Mouse (Mus musculus) ES-Bruce4 (cell line): ENCODE data around the gene Atp1a4. TPM values are rescaled to one million over a fixed set of nuclear protein-coding genes. Genes with fewer than 3 reads are reported as not detected.

Experiments
- H3K27ac ChIP-seq: 2 replicates; pipeline ENCODE4 v1.5.1; 2012; ENCODE audit warnings: low read length, inconsistent platforms; ENCODE audit not compliant: insufficient read depth
- H3K27me3 ChIP-seq: 2 replicates; pipeline ENCODE4 v1.6.1; 2012; ENCODE audit warnings: mild to moderate bottlenecking, low read length, inconsistent platforms; ENCODE audit not compliant: control insufficient read depth, poor library complexity, insufficient read depth, severe bottlenecking
- H3K36me3 ChIP-seq: 2 replicates; pipeline ENCODE4 v1.6.1; 2012; ENCODE audit warnings: inconsistent platforms, mild to moderate bottlenecking, low read length, moderate library complexity; ENCODE audit not compliant: control insufficient read depth, poor library complexity, insufficient read depth, severe bottlenecking
- H3K4me1 ChIP-seq: one replicate; pipeline ENCODE4 v1.8.1; 2011; ENCODE audit warnings: low read length; ENCODE audit not compliant: control insufficient read depth, insufficient read depth
- H3K4me3 ChIP-seq: 2 replicates; pipeline ENCODE4 v1.5.1; 2011; ENCODE audit warnings: low read depth, mild to moderate bottlenecking, low read length
- H3K9ac ChIP-seq: 2 replicates; pipeline ENCODE4 v1.6.1; 2012; ENCODE audit warnings: low read depth, mild to moderate bottlenecking, inconsistent platforms; ENCODE audit not compliant: poor library complexity, severe bottlenecking
- H3K9me3 ChIP-seq: replicated peaks from 2 replicates; pipeline ENCODE4 v1.6.1; 2012; ENCODE audit warnings: mild to moderate bottlenecking, low read length, inconsistent platforms; ENCODE audit not compliant: control insufficient read depth, poor library complexity, insufficient read depth, severe bottlenecking
- CTCF ChIP-seq: IDR thresholded peaks from one replicate; pipeline ENCODE4 v1.8.1; 2011; ENCODE audit warnings: low read depth, low read length
- EP300 ChIP-seq: IDR thresholded peaks from 2 replicates; pipeline ENCODE4 v1.6.1; 2011; ENCODE audit warnings: low read depth, low read length; ENCODE audit not compliant: insufficient read depth
- POLR2A ChIP-seq: IDR thresholded peaks from one replicate; pipeline ENCODE4 v1.8.1; 2011; ENCODE audit warnings: low read length; ENCODE audit not compliant: insufficient read depth
- polyA plus RNA-seq: library from polyadenylated mRNA; stranded (reverse); fragments of >200 nt; gene quantifications from 2 replicates; pipeline ENCODE4 v1.2.4, GENCODE M21; 2011; ENCODE audit warnings: low read depth; ENCODE audit not compliant: missing spikeins, insufficient read depth, insufficient read length

Atp1a4 gene
- polyA plus RNA-seq, 1 experiment, result not detected

DNA sequence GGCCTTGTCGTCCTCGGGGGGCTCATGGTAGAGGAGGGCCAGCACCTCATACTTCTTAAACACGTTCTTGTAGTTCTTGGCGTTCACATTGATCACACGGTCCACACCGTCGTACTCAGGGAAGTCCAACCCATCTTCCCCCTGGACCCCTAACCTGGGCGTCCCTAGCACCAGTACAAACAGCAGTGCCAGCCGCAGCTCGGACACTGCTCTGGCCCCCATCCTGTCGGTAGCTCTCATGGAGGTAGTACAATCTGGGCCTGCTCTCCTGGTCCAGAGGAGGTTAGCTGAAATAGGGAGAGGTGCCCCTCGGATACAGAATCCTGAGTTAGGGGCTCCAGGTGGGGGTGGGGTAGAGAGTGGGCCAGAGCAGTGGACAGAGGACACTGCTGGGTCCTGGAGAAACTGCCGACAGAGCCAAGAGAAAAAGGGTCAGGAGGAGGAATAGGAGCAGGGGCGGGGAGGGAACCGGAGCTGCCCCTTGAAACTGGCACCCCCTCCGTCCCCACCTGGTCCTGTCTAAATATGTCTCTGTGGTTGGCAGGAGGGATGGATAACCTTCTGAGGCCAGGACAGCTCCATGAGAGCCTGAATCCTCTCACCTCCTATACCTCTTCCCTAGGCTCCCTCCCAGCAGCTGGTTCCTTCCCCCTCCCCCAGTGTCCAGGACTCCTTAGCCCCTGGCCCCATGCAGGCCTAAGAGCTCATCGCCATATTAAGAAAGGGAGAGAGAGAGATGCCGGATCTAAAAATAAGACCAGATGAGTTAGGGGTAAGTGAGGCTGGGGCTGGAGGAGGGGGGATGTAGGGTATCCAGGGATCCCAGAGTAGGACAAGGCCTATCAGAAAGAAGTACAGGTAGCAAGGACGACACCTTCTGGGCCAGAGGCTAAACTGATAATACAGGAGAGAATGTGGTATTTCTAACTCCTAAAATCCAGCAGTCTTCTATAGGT, 38.5 kb downstream of the Atp1a4 start, which contains the start of gene Casq1:
TSS of gene Casq1 (minus strand) at position 418 of the 956 bp plus-strand sequence.
- TF ChIP-seq CTCF (no peak), POLR2A (no peak), EP300 (no peak)
- no peaks in the 10 kb centered on the region for H3K27me3 ChIP-seq
- peak within 1 kb of the TSS; percentile 39 for H3K27ac ChIP-seq
- H3K4me1 ChIP-seq, result peaks cover 4% of the 10 kb centered on the region
- H3K4me3 ChIP-seq, result peak within 1 kb of the TSS; percentile 17
- H3K9me3 ChIP-seq, result no peaks in the 10 kb centered on the region
- no peaks in the 10 kb centered on the region for H3K36me3 ChIP-seq
- H3K9ac ChIP-seq, result peak within 1 kb of the TSS; percentile 32; the same call in 1 of the 2 replicates

DNA sequence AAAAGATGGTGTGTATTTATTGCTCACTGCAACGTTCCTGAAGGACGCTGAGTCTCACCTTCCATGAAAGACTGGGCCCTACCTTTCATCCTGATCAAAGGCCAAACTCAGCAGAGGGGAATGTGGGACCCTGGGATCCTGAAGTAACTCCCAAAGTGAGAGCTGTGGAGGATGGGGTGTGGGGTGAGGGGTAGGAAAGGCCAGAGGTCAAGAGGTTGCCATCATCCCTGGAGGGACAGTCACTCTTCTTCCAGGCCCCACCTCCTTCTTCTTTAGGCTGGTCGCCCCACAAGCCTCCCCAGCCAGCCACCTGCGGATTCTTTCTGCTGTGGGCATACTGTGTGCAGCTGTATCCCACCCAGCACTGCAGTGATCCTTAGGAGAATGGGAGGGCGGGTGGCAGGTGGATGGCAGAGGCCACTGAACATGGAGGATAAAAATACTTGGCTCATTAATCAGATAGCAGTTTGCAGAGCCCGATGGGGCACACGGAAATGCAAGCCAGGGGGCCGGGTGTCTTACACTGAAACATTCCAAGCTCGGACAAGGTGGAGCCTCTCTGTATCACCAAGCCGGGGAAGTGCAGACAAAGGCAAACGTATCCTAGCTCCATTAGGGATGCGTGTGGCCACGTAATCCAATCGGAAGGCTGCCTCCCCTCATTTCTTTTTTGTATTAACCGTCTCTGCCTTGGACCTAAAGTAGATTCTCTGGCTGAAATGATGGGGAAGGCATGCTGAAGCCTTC, 39.9 kb downstream of the Atp1a4 start:
- H3K27ac ChIP-seq, result peak overlapping the region; percentile 39
- peak overlapping the region; percentile 32; the same call in 1 of the 2 replicates for H3K9ac ChIP-seq
- TF ChIP-seq EP300 (no peak), POLR2A (no peak), CTCF (no peak)
- H3K9me3 ChIP-seq, result no peaks in the 10 kb centered on the region
- no peaks in the 10 kb centered on the region for H3K27me3 ChIP-seq
- H3K36me3 ChIP-seq, result no peaks in the 10 kb centered on the region
- H3K4me3 ChIP-seq, result peak overlapping the region; percentile 17
- peaks cover 8% of the 10 kb centered on the region for H3K4me1 ChIP-seq

DNA sequence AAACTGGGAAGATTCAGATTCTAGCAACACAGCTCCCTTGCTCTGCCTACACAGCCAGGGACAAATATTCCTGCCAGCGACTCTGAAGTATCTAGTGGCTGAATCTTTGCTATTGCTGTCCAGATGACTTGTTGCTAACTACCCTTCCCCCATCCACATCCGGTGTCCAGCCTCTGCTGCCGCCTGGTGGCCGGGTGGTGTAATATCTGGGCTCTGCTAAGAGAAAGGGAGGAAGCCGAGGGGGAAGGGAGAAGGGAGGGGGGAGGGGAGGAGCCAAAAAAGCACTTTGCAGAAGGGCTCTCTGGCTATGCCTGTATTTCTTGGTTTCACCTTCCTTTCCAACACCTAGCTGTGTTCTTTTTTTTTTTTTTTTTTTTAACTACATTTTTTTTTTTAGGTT, 41.1 kb downstream of the Atp1a4 start:
- H3K4me3 ChIP-seq, result peak overlapping the region; percentile 31; the same call in 1 of the 2 replicates
- H3K27ac ChIP-seq, result peak overlapping the region; percentile 12
- H3K9me3 ChIP-seq, result no peaks in the 10 kb centered on the region
- peaks cover 12% of the 10 kb centered on the region for H3K4me1 ChIP-seq
- H3K9ac ChIP-seq, result 0 out of 2 replicates have a peak overlapping the region, but pooled peaks have one; percentile 8
- H3K36me3 ChIP-seq, result no peaks in the 10 kb centered on the region
- TF ChIP-seq EP300, result peak; percentile 67; the same call in 1 of the 2 replicates
- TF ChIP-seq POLR2A, result no peak
- peak; percentile 85 for TF ChIP-seq CTCF
- no peaks in the 10 kb centered on the region for H3K27me3 ChIP-seq

DNA sequence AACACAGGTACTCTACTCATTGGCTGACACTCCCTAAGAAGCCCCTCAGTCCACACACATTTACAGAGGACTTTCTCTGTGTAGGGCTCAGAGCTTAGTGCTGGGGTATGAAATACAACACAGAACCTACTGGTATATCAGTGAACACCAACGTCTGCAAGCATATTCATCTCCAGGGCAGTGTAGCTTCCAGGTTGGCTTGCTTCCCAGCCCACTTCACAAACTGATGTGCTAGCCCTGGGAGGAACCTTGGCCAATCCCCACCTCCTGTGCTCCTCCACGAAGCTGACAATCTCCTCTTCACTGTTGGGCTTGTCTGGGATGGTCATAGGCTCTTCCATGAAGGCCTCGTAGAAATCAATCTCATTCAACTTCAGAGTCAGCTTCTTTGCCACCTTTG, 43.5 kb downstream of the Atp1a4 start:
- no peak for TF ChIP-seq EP300
- TF ChIP-seq POLR2A, result no peak
- no peak for TF ChIP-seq CTCF
- H3K27me3 ChIP-seq, result no peaks in the 10 kb centered on the region
- peaks cover 14% of the 10 kb centered on the region for H3K4me1 ChIP-seq
- H3K9ac ChIP-seq, result no peak overlapping the region
- H3K36me3 ChIP-seq, result no peaks in the 10 kb centered on the region
- no peak overlapping the region for H3K4me3 ChIP-seq
- H3K27ac ChIP-seq, result no peak overlapping the region
- H3K9me3 ChIP-seq, result no peaks in the 10 kb centered on the region

DNA sequence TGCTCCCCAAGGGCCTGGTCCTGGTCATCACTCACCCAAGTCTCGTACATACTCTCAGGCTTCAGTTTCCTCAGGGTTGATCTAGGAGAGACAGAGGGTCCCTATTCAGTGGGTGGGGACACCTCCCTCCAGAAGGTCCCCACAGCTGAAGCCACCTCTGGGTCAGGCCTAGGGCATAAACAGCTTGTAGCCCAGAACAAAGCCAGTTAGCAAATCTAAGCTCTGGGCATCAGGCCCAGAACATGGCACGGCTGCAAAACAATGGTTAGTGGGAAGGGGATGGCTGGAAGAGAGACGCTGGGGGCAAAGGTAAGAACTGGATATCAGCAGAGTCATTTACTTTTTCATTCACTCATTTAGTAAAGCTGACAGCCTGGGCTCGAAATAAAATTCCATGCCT, 44.4 kb downstream of the Atp1a4 start:
- TF ChIP-seq CTCF (no peak), POLR2A (no peak), EP300 (no peak)
- Histone ChIP-seq H3K27ac (no peak overlapping the region), H3K9ac (no peak overlapping the region), H3K27me3 (no peaks in the 10 kb centered on the region), H3K4me1 (peaks cover 11% of the 10 kb centered on the region), H3K4me3 (no peak overlapping the region), H3K9me3 (no peaks in the 10 kb centered on the region), H3K36me3 (no peaks in the 10 kb centered on the region)

- H3K36me3 ChIP-seq, result no peaks in the 10 kb centered on the region
- no peaks in the 10 kb centered on the region for H3K9me3 ChIP-seq
- H3K27me3 ChIP-seq, result no peaks in the 10 kb centered on the region
- H3K4me3 ChIP-seq, result no peak overlapping the region
- TF ChIP-seq EP300 (no peak), POLR2A (no peak), CTCF (no peak)
- H3K27ac ChIP-seq, result peak overlapping the region; percentile 52
- peaks cover 11% of the 10 kb centered on the region for H3K4me1 ChIP-seq
- 0 out of 2 replicates have a peak overlapping the region, but pooled peaks have one; percentile 18 for H3K9ac ChIP-seq
These were observed 45.4 kb downstream of the Atp1a4 start for GRCm38 (mm10) chr1:172212776-172213175.
